Mouse (Mus musculus): Measurements from ENCODE around the gene Acap2.

DNA sequence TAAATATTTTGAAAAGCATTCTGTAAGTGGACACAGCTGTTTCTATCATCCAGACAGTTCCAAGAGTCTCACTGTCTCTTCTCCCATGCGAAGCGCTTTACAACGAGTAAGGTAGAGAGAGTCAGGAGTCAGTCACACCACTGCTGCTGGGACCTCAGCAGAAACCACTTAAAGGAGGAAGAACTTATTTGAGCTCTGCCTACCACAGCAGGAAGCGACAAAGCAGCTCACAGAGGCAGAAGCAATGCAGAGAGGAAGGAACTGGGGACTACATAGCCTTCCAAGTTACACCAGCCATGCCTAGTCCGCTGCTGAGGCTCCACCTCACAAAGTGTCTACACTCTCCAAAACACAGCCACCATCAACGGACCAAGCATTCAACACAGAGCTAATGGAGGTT is 9.2 kb downstream of the Acap2 start:
- TF ChIP-seq CTCF (IDR thresholded peaks at IDR 0.05; ENCODE audit: low read depth, low read length) (no peak), POLR2A (IDR thresholded peaks at IDR 0.05; ENCODE audit: extremely low read depth, insufficient read depth, low read length) (no peak)

Measured in liver, adult 2 months (tissue).